Mouse (Mus musculus): ENCODE measurements around the gene Srrd.

DNA sequence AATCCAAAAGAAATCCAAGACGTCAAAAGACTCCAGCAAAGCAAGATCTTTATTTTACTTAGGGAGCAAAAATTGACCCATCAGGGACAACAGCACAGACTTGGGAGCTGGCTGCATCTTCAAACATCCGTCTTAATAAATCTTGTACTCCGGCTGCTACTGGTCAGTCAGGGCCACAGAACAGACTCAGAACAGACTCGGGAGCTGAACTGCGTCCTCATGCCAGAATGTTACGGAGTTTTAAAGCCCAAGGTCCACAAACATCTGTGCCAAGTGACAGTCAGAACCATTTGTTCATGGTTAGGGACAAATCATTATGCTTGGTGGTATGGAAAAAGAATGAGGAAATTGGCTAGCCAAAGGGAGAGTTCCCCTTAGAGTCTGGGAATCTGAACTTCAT lies 19.6 kb downstream of the Srrd start:
- TF ChIP-seq CTCF (IDR thresholded peaks at IDR 0.05; ENCODE audit: low read depth) (no peak), EP300 (optimal IDR thresholded peaks at IDR 0.05) (no peak)

Data from stomach, postnatal 0 days (tissue).